Mouse (Mus musculus) stomach, postnatal 0 days (tissue): ENCODE results near the gene Cdipt.

ENCODE experiments used
- CTCF ChIP-seq: IDR thresholded peaks from 2 replicates; pipeline ENCODE4 v1.5.1; 2016; ENCODE audit warnings: antibody characterized with exemption, low read depth, mild to moderate bottlenecking, moderate library complexity
- EP300 ChIP-seq: optimal IDR thresholded peaks from 2 replicates; pipeline ENCODE3; 2016; ENCODE audit warnings: antibody characterized with exemption

DNA sequence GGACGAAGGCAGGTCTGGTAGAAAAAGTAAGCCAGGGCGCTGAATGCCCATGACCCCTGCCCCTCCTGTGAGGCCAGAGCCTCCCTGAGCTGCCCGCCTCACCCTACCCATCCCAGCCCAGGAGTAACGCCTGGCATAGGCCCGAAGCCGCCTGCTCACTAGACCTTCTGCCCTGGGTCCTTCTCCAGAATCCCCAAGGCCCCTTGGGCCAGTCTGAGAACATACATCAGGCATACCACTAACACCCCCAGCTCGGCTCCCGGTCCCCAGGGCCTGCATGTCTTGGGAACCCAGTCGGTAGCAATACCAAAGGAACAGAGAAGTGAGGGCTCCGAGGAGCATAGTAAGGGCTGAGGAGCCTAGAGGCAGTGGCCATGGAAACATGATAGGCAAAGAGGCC, 27.1 kb upstream of the Cdipt start:
- TF ChIP-seq CTCF (no peak), EP300 (no peak)
